Mouse (Mus musculus) embryonic fibroblast, embryonic 13.5 days (primary cell): Measurements from ENCODE around the gene Fam24a.

Experiments
- CTCF ChIP-seq: IDR thresholded peaks from 2 replicates; pipeline ENCODE4 v1.5.1; 2011; ENCODE audit warnings: mild to moderate bottlenecking, control low read depth, low read length, moderate library complexity, borderline replicate concordance; ENCODE audit not compliant: insufficient read depth
- POLR2A ChIP-seq: IDR thresholded peaks from 2 replicates; pipeline ENCODE4 v1.6.1; 2011; ENCODE audit warnings: low read depth, mild to moderate bottlenecking, control low read depth, low read length, moderate library complexity

GRCm38 (mm10) chr7:131362269-131362614, 28.6 kb downstream of the Fam24a start:
- no peak for TF ChIP-seq POLR2A
- no peak for TF ChIP-seq CTCF
